Comparison of ENCODE assay signal across 12 mouse cellular contexts in the genomic region with DNA sequence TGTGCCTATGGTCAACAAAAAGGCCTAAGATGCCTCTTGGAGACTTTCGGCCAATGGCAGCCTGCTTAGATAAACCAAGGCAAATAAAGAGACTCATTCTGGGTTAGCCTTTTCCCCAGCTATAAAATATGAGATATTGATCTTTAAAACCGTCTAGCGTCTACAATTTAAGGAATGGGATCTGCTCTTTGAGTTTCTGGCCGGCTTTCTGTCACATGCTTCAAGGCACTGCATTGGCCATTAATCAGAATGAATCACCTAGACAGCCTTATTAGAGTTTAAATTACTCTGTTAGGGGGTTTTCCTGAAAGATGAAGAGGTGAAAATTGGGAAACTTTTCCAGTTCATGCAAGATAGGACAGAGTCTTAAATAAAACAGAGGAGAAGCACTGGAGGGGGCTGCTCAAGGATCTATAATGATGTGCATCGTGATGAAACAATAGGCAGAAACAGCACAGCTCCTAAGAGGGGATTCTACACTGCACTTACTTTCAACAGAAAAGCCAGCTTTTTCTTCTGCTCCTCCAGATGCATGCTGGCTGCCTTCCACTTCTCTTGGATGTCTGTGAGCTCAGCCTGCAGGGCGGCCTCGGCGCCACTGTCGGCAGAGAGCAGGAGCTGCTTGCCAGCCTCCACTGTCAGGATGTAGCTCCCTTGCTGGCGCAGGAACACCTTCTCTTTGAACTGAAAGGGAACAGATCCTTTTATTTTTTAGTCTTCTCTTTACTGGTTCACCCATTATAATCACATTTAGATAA. TPM values are rescaled to one million over a fixed set of nuclear protein-coding genes. Genes with fewer than 3 reads are reported as not detected.
DNase-seq lines count a peak whose midpoint lies in the region; ATAC-seq lines count a peak whose summit lies in the region.
"Had no signal": no experiment of that assay in that cellular context is flagged by ENCODE, and none has a peak within 500 bp of the region (broad histone marks: within the 10 kb centered on the region; RNA-seq: fewer than 3 reads in every experiment).

No protein-coding gene starts in this region.

- ATAC-seq in kidney, embryonic 14.5 days (ENCODE audit: low FRiP score, low TSS enrichment) = peak; percentile 62; the same call in 1 of the 2 replicates
- no peak for ATAC-seq in megakaryocyte-erythroid progenitor cell, adult 5-6 weeks (replicated peaks; ENCODE audit: low FRiP score, low TSS enrichment, poor library complexity, severe bottlenecking)
- no peak for ATAC-seq in midbrain, embryonic 13.5 days

- no peak overlapping the region for H3K4me3 ChIP-seq in kidney, embryonic 14.5 days (ENCODE audit: low read length)
- no peak overlapping the region for H3K4me3 ChIP-seq in midbrain, embryonic 13.5 days (replicated peaks)
- H3K4me3 ChIP-seq: limb, embryonic 15.5 days; neural tube, embryonic 12.5 days had no signal

- no peaks in the 10 kb centered on the region for H3K9me3 ChIP-seq in kidney, embryonic 14.5 days (ENCODE audit: control insufficient read depth, low read length)
- H3K9me3 ChIP-seq in midbrain, embryonic 13.5 days = no peaks in the 10 kb centered on the region
- H3K9me3 ChIP-seq: limb, embryonic 15.5 days; neural tube, embryonic 12.5 days had no signal

- H3K4me2 ChIP-seq in kidney, embryonic 14.5 days (replicated peaks; ENCODE audit: low read depth, low read length) = no peak overlapping the region
- no peak overlapping the region for H3K4me2 ChIP-seq in midbrain, embryonic 13.5 days (replicated peaks)
- H3K4me2 ChIP-seq: limb, embryonic 15.5 days; neural tube, embryonic 12.5 days had no signal

- no peak for DNase-seq in kidney, adult 11 months
- DNase-seq in NIH3T3 (ENCODE audit: low read depth) = peak; percentile 61
- peak; percentile 29 to 36 for DNase-seq in cerebellum, postnatal 25 days
- DNase-seq in layer of hippocampus, postnatal 14 days (ENCODE audit: low spot score in 2 of 2) = peak; percentile 9 to 13
- DNase-seq in thymus, postnatal 14 days = no peak

- no peak overlapping the region for H3K9ac ChIP-seq in kidney, embryonic 14.5 days (ENCODE audit: low read depth, low read length)
- no peak overlapping the region for H3K9ac ChIP-seq in midbrain, embryonic 13.5 days (replicated peaks)
- H3K9ac ChIP-seq: limb, embryonic 15.5 days; neural tube, embryonic 12.5 days had no signal

- WGBS in kidney, embryonic 14.5 days = 29% methylated on average over 10 of the region's 10 CpGs
- WGBS in midbrain, embryonic 13.5 days = 81% methylated on average over 10 of the region's 10 CpGs

- no peaks in the 10 kb centered on the region for H3K27me3 ChIP-seq in kidney, embryonic 14.5 days (ENCODE audit: control insufficient read depth, insufficient read depth, low read length)
- H3K27me3 ChIP-seq in midbrain, embryonic 13.5 days = no peaks in the 10 kb centered on the region
- H3K27me3 ChIP-seq: limb, embryonic 15.5 days; neural tube, embryonic 12.5 days had no signal

- no peaks in the 10 kb centered on the region for H3K36me3 ChIP-seq in kidney, embryonic 14.5 days (ENCODE audit: control insufficient read depth, insufficient read depth, low read length)
- H3K36me3 ChIP-seq in midbrain, embryonic 13.5 days = peaks cover 11% of the 10 kb centered on the region
- H3K36me3 ChIP-seq: neural tube, embryonic 12.5 days had no signal

- no peaks in the 10 kb centered on the region for H3K4me1 ChIP-seq in kidney, embryonic 14.5 days (ENCODE audit: control insufficient read depth, insufficient read depth, low read length)
- H3K4me1 ChIP-seq in midbrain, embryonic 13.5 days (replicated peaks) = no peaks in the 10 kb centered on the region
- H3K4me1 ChIP-seq: limb, embryonic 15.5 days; neural tube, embryonic 12.5 days had no signal

- peak overlapping the region; percentile 37; the same call in 1 of the 2 replicates for H3K27ac ChIP-seq in kidney, embryonic 14.5 days (ENCODE audit: low read depth, low read length)
- H3K27ac ChIP-seq in midbrain, embryonic 13.5 days = no peak overlapping the region
- H3K27ac ChIP-seq: limb, embryonic 15.5 days; neural tube, embryonic 12.5 days had no signal

RNA-seq across cellular contexts. Expression of gene Gm10097, which starts 28.2 kb away (rescaled TPM):
- polyA plus RNA-seq in kidney, embryonic 14.5 days (2014; fragmentation: Nextera tagmentation; extraction: Ambion mirVana) = 0.11 and 0.22 TPM in 2 replicates
- total RNA-seq in layer of hippocampus, postnatal 14 days (2021) = not detected
- total RNA-seq in megakaryocyte-erythroid progenitor cell, adult 5-6 weeks (2014; fragmentation: Nextera tagmentation) = not detected in 2 replicates
- total RNA-seq in megakaryocyte-erythroid progenitor cell, adult 5-6 weeks (2017) = not detected in 2 replicates
- polyA plus RNA-seq in midbrain, embryonic 13.5 days (2015; fragmentation: Nextera tagmentation; extraction: Ambion mirVana) = 0.09 and 0.15 TPM in 2 replicates
- total RNA-seq: MEL had no signal
- polyA plus RNA-seq: cortical plate, adult 2 months had no signal

Comparison
In these comparisons a context has a peak if more than half of its experiments do, and no peak if none do; other contexts are left out.
1. DNase-seq: peak in NIH3T3 (single experiment), cerebellum, postnatal 25 days (2 of 2) and layer of hippocampus, postnatal 14 days (2 of 2); none in kidney, adult 11 months (single experiment) and thymus, postnatal 14 days (single experiment).